Mouse (Mus musculus) bone marrow macrophage, adult 2 months (primary cell): Measurements from ENCODE around the gene Plcg1.

Experiments used
- CTCF ChIP-seq: IDR thresholded peaks from 2 replicates; pipeline ENCODE4 v1.5.1; 2012; ENCODE audit warnings: low read depth, mild to moderate bottlenecking, low read length, moderate library complexity
- POLR2A ChIP-seq: IDR thresholded peaks from 2 replicates; pipeline ENCODE4 v1.6.1; 2012; ENCODE audit warnings: mild to moderate bottlenecking, low read depth, low read length, borderline replicate concordance

- no peak for TF ChIP-seq POLR2A
- no peak for TF ChIP-seq CTCF
Observed at GRCm38 (mm10) chr2:160756583-160757203, 25.6 kb downstream of the Plcg1 start.
